Mouse (Mus musculus) neural tube, embryonic 14.5 days (tissue): ENCODE measurements at regions not wholly inside any gene's neighbourhood (a gene's known extent, or its start where the extent isn't known, plus 50 kb on each side); places are given as distances from the start of the nearest gene placed in this dataset.

ENCODE experiments used
- ATAC-seq: fragments of 200-750 bp; cut with Nextera tagmentation; 2 replicates; pipeline ENCODE4 v1.8.0; 2017; ENCODE audit warnings: low read depth, mild to moderate bottlenecking, moderate TSS enrichment, moderate library complexity
- H3K27ac ChIP-seq: fragments of 300-500 bp; sonication (generic); 2 replicates; pipeline ENCODE4 v1.5.1; 2014; ENCODE audit warnings: low read depth, mild to moderate bottlenecking, control low read depth, low read length, moderate library complexity, mixed read lengths
- H3K27me3 ChIP-seq: fragments of 300-500 bp; sonication (generic); 2 replicates; pipeline ENCODE4 v1.6.1; 2014; ENCODE audit warnings: low read length; ENCODE audit not compliant: control insufficient read depth, insufficient read depth
- H3K36me3 ChIP-seq: fragments of 300-500 bp; sonication (generic); 2 replicates; pipeline ENCODE4 v1.6.1; 2014; ENCODE audit warnings: low read length, mixed read lengths; ENCODE audit not compliant: control insufficient read depth, insufficient read depth
- H3K4me1 ChIP-seq: fragments of 300-500 bp; sonication (generic); 2 replicates; pipeline ENCODE4 v1.6.1; 2014; ENCODE audit warnings: low read length; ENCODE audit not compliant: control insufficient read depth, insufficient read depth
- H3K4me2 ChIP-seq: fragments of 300-500 bp; sonication (generic); 2 replicates; pipeline ENCODE4 v1.6.1; 2014; ENCODE audit warnings: mild to moderate bottlenecking, low read depth, low read length, control low read depth
- H3K4me3 ChIP-seq: fragments of 300-500 bp; sonication (generic); 2 replicates; pipeline ENCODE4 v1.5.1; 2014; ENCODE audit warnings: low read depth, low read length, control low read depth, mixed read lengths
- H3K9ac ChIP-seq: fragments of 300-500 bp; sonication (generic); replicated peaks from 2 replicates; pipeline ENCODE4 v1.6.1; 2014; ENCODE audit warnings: low read depth, mild to moderate bottlenecking, control low read depth, low read length, mixed read lengths
- H3K9me3 ChIP-seq: fragments of 300-500 bp; sonication (generic); 2 replicates; pipeline ENCODE4 v1.6.1; 2016; ENCODE audit warnings: low read length; ENCODE audit not compliant: control insufficient read depth
- WGBS: fragments of 180-500 bp; shearing (Covaris S2); extraction: QIAGEN DNeasy Blood & Tissue Kit; methylation state at CpG from one replicate; pipeline ENCODE4 v1.1.7; 2014; 5-methylcytosine and 5-hydroxymethylcytosine counted together

DNA sequence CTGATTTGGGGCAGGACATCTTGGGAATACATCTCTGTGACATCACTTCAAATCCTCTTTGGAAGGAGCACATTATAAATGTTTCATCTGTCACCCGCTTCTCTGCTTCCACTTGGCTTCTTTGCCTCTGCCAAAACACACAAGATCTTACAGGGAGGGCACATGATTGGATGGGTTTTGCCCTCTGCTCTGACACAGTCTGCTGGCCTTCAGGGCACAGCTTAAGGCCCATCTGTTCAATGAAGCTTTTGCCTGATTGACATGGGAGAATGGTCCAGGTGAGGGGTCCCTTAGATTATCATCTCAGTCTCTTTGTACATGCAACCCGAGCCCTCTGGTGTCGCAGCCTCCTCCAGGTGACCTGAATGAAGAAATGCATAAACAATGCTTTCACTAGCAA lies 612.7 kb upstream of the Fam92a start:
- H3K9ac ChIP-seq, result no peak overlapping the region
- H3K9me3 ChIP-seq, result no peaks in the 10 kb centered on the region
- H3K27ac ChIP-seq, result no peak overlapping the region
- no peaks in the 10 kb centered on the region for H3K27me3 ChIP-seq
- no peaks in the 10 kb centered on the region for H3K36me3 ChIP-seq
- H3K4me2 ChIP-seq, result no peak overlapping the region
- no peak overlapping the region for H3K4me3 ChIP-seq
- no peak for ATAC-seq
- WGBS, result 81% methylated on average over 3 of the region's 3 CpGs
- H3K4me1 ChIP-seq, result no peaks in the 10 kb centered on the region

DNA sequence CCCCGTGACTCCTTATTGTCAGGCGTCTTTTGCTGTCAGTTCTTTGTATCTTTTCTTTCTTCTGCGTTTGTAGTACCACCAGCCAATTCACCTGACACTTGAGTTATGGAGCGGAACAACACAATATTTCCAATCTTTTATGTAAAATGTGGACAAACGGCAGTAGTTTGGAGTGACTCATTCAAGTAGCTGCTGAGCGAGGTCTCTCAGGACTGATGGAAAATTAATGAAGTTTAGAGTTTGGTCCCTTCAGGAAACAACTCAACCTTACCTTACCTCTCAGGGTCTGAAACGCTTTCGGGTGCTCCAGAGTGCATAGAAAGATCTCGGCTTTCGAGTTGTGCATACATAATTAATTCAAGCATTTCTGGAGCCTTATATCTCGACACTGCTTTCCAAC lies 612.3 kb upstream of the Fam92a start:
- WGBS, result 56% methylated on average over 11 of the region's 11 CpGs
- no peak for ATAC-seq
- no peak overlapping the region for H3K27ac ChIP-seq
- no peaks in the 10 kb centered on the region for H3K36me3 ChIP-seq
- H3K4me1 ChIP-seq, result no peaks in the 10 kb centered on the region
- H3K27me3 ChIP-seq, result no peaks in the 10 kb centered on the region
- H3K4me2 ChIP-seq, result no peak overlapping the region
- no peak overlapping the region for H3K4me3 ChIP-seq
- no peak overlapping the region for H3K9ac ChIP-seq
- H3K9me3 ChIP-seq, result no peaks in the 10 kb centered on the region

DNA sequence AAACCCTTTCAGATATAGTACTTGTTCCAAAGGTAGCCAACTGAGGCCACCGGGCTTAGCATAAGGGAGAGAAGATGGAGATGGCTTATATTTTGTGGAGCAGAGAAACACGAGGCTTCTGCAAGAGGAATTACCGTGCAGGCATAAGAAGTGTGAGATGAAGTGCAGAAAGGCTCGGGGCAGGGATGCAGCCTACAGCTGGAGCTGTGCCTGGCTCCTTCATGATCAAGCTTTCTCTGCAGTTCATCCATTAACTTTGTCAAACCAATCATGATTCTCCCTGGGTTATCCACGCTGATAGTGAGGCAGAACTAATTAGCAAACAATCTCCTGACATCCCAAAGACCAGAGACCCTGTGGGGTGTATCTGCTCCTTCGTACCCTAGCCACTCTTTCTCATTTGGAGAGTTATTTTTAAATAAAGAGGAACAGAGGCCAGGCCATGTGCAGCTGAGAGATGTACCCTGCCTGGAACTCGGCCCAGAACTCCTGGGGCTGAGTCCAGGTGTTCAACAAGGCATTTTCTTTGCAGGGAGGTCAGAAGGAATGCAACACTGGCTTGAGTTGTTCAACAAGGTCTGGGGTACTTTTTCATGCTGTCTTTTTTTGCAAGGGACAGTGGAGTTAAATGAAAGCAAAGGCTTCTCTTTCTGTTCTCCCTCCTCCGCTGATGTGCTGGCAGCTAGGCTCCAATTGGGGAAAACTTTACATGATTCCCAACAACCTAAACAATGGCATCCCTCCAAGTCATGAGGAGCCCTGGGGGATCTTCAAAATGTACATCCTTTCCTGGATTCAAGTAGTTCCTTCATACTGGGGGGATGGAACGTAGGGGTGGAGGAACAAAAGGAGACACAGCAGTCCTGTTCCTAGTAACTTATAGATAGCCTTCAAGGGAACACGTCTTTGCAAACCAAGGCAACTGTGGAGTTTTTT lies 610.4 kb upstream of the Fam92a start:
- H3K27ac ChIP-seq, result no peak overlapping the region
- no peak for ATAC-seq

DNA sequence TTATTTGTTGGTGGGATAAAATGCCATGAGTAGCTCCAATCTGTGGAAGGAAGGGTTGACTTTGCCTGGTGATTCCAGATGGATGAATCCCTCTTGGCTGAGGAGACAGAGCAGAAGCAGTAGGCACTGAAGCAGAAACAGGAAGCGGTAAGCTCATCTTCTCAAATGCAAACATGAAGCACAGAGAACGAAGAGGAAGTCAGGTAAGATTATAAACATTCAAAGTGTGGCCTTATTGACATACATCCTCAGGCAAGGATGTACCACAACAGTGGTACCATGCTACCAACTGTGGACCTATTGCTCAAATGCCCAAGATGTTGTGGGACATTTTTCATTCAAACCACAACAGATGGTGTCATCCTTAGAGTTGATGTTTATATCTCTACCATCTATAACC lies 608.4 kb upstream of the Fam92a start:
- H3K9me3 ChIP-seq, result no peaks in the 10 kb centered on the region
- H3K27me3 ChIP-seq, result no peaks in the 10 kb centered on the region
- no peak overlapping the region for H3K4me3 ChIP-seq
- H3K4me1 ChIP-seq, result 0 out of 2 replicates have a peak, but pooled peaks cover 3% of the 10 kb centered on the region
- H3K9ac ChIP-seq, result no peak overlapping the region
- 89% methylated on average over 2 of the region's 2 CpGs for WGBS
- no peak overlapping the region for H3K27ac ChIP-seq
- H3K36me3 ChIP-seq, result no peaks in the 10 kb centered on the region
- no peak overlapping the region for H3K4me2 ChIP-seq
- ATAC-seq, result no peak

More for the DNA sequence above, 610.4 kb upstream of the Fam92a start:
- H3K4me1 ChIP-seq, result no peaks in the 10 kb centered on the region
- H3K4me2 ChIP-seq, result no peak overlapping the region
- 61% methylated on average over 10 of the region's 10 CpGs for WGBS
- no peak overlapping the region for H3K4me3 ChIP-seq
- H3K9me3 ChIP-seq, result no peaks in the 10 kb centered on the region
- no peak overlapping the region for H3K9ac ChIP-seq
- no peaks in the 10 kb centered on the region for H3K27me3 ChIP-seq
- no peaks in the 10 kb centered on the region for H3K36me3 ChIP-seq

DNA sequence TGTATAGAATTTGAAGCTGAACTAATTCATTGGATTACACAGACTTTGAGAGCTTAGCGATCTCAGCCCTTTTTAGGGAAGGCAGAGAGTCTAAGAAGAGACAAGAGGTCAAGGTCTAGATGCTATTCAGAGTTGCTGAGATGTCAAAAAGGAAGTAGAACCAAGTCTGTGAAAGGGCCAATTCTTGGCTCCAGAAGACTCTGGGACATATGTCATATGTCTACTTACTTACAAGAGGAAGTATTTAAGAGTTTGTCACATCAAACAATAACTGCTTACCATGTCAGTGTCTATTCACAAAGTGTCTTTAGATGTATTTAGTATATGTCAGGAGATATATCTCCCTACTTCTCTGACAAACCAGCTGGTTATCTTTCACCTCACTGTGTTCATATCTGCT lies 607.4 kb upstream of the Fam92a start:
- Histone ChIP-seq H3K9ac (no peak overlapping the region), H3K4me3 (no peak overlapping the region), H3K36me3 (no peaks in the 10 kb centered on the region), H3K27ac (no peak overlapping the region), H3K27me3 (no peaks in the 10 kb centered on the region), H3K9me3 (no peaks in the 10 kb centered on the region), H3K4me1 (0 out of 2 replicates have a peak, but pooled peaks cover 4% of the 10 kb centered on the region), H3K4me2 (no peak overlapping the region)
- ATAC-seq, result no peak
- WGBS, result 80% methylated on average over 1 of the region's 1 CpGs

DNA sequence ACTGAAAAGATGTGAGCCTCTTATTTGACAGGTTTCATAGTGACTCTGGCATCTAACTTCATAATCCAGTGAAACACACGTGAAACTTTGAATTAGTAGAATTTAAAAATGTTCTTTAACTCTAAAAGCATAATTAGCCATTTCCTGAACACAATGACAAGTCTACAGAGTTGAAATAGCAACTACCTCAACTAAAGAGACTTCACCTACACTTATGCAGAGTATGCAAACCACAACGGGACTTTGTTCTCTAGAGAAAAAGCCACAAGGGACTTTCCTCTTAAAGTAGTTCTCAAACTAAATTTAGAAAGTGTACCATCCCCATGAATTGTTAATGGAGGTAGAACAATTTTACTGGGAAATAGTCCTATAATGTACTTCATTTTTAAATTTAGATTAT lies 606.3 kb upstream of the Fam92a start:
- no peaks in the 10 kb centered on the region for H3K36me3 ChIP-seq
- WGBS, result 80% methylated on average over 2 of the region's 2 CpGs
- no peak overlapping the region for H3K4me2 ChIP-seq
- no peak overlapping the region for H3K27ac ChIP-seq
- no peaks in the 10 kb centered on the region for H3K27me3 ChIP-seq
- no peak overlapping the region for H3K4me3 ChIP-seq
- 0 out of 2 replicates have a peak, but pooled peaks cover 7% of the 10 kb centered on the region for H3K4me1 ChIP-seq
- ATAC-seq, result no peak
- H3K9ac ChIP-seq, result no peak overlapping the region
- H3K9me3 ChIP-seq, result no peaks in the 10 kb centered on the region

DNA sequence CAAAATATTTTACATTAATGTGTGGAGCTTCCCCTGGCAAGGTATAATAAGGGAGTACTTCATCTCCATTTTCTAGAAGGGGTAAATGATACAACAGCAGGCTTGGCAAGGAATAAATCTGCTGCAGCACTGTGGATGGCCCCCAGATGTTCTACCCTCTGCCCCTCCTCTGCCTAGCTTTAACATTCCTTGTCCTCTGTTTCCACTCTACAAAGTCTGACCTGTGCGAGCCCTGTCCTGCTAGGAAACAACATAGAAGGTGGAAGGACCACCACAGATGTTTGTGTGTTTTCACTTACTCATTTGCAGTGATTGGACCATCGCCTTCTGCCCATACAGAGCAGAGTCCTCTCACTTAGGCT lies 604.4 kb upstream of the Fam92a start:
- ATAC-seq, result peak; percentile 11; the same call in 1 of the 2 replicates
- no peak overlapping the region for H3K27ac ChIP-seq
- no peaks in the 10 kb centered on the region for H3K9me3 ChIP-seq
- no peak overlapping the region for H3K4me3 ChIP-seq
- no peaks in the 10 kb centered on the region for H3K27me3 ChIP-seq
- no peak overlapping the region for H3K9ac ChIP-seq
- H3K4me1 ChIP-seq, result 0 out of 2 replicates have a peak, but pooled peaks cover 7% of the 10 kb centered on the region
- no peaks in the 10 kb centered on the region for H3K36me3 ChIP-seq
- H3K4me2 ChIP-seq, result no peak overlapping the region
- 89% methylated on average over 2 of the region's 2 CpGs for WGBS

DNA sequence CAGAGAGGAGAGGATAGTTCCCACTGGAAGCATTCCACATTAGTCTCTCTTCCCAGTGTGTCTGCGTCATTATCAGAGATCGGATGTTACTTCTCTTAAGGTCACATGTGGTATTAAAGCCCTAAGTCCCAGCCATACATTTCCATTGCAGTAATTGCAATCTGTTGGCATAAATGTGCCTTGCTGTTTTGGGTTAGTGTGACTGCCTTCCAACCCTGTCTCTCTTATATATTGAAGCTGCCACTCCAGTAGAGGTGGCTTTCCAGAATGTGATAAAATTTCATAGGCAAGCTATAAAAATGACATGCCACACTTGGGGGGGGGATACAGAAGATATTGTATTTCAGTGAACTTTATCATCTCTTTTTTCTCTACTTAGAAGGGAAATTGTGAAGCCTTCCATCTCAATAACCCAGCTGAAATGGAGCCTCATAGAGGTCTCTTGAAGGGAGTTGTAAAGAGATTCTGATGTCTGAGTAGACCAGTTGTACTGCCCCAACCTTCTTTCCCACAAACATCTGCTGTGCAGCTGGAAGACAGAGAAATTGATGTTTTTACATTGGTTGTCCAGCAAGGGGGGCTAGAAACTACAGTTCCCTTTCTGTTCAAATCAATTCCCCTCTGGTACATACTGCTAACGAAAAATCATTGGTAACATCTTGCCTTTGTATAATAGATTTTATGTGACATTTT lies 603.9 kb upstream of the Fam92a start:
- Histone ChIP-seq H3K36me3 (no peaks in the 10 kb centered on the region), H3K27ac (no peak overlapping the region), H3K9ac (no peak overlapping the region), H3K4me2 (no peak overlapping the region), H3K27me3 (no peaks in the 10 kb centered on the region), H3K9me3 (no peaks in the 10 kb centered on the region), H3K4me1 (0 out of 2 replicates have a peak, but pooled peaks cover 7% of the 10 kb centered on the region), H3K4me3 (no peak overlapping the region)
- 42% methylated on average over 3 of the region's 3 CpGs for WGBS
- peak; percentile 41; the same call in 1 of the 2 replicates for ATAC-seq

DNA sequence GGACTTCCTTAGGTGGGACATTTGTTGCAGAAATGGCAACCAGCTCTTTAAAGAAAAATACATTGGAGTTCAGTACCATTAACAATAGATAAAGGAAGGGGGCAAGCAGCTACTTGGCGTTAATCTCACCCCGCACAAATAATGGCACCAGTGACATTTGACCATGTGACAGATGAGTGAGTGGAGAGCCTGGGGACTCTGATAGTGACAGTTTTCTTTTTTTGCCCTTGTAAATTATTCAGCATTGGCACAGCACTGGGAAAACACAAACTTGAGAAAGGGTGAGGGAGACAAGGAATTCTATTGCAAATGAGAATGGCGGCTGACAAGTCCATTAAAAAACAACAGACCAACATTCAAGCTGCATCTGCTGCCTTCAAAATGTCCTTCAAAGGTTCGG lies 603.3 kb upstream of the Fam92a start:
- no peaks in the 10 kb centered on the region for H3K36me3 ChIP-seq
- H3K27ac ChIP-seq, result no peak overlapping the region
- H3K4me3 ChIP-seq, result no peak overlapping the region
- no peak overlapping the region for H3K4me2 ChIP-seq
- no peaks in the 10 kb centered on the region for H3K27me3 ChIP-seq
- no peak overlapping the region for H3K9ac ChIP-seq
- H3K4me1 ChIP-seq, result 0 out of 2 replicates have a peak, but pooled peaks cover 7% of the 10 kb centered on the region
- WGBS, result 27% methylated on average over 4 of the region's 4 CpGs
- no peaks in the 10 kb centered on the region for H3K9me3 ChIP-seq
- ATAC-seq, result 0 out of 2 replicates have a peak, but pooled peaks have one; percentile 11
